Mouse (Mus musculus) stomach, postnatal 0 days (tissue): ENCODE data around the gene Gm6793. TPM values are rescaled to one million over a fixed set of nuclear protein-coding genes. Genes with fewer than 3 reads are reported as not detected.

Experiments
- ATAC-seq: fragments of 200-750 bp; cut with Nextera tagmentation; 2 replicates; pipeline ENCODE4 v1.8.0; 2017; ENCODE audit not compliant: low FRiP score, low TSS enrichment
- DNase-seq: peaks from one replicate; pipeline ENCODE4 v3.0.0-alpha.2; 2016; ENCODE audit warnings: low spot score
- H3K27ac ChIP-seq: fragments of 300-500 bp; sonication (generic); replicated peaks from 2 replicates; pipeline ENCODE4 v1.5.1; 2014; ENCODE audit warnings: mild to moderate bottlenecking, control low read depth
- H3K27me3 ChIP-seq: fragments of 300-500 bp; sonication (generic); 2 replicates; pipeline ENCODE4 v1.6.1; 2014; ENCODE audit warnings: low read length; ENCODE audit not compliant: control insufficient read depth, insufficient read depth
- H3K36me3 ChIP-seq: fragments of 300-500 bp; sonication (generic); 2 replicates; pipeline ENCODE4 v1.6.1; 2014; ENCODE audit warnings: low read length, mixed read lengths; ENCODE audit not compliant: control insufficient read depth, insufficient read depth
- H3K4me1 ChIP-seq: fragments of 300-500 bp; sonication (generic); replicated peaks from 2 replicates; pipeline ENCODE4 v1.6.1; 2014; ENCODE audit warnings: antibody characterized with exemption; ENCODE audit not compliant: control insufficient read depth, insufficient read depth
- H3K4me2 ChIP-seq: fragments of 300-500 bp; sonication (generic); replicated peaks from 2 replicates; pipeline ENCODE4 v1.6.1; 2014; ENCODE audit warnings: low read depth, mild to moderate bottlenecking, control low read depth, moderate library complexity
- H3K4me3 ChIP-seq: fragments of 300-500 bp; sonication (generic); 2 replicates; pipeline ENCODE4 v1.5.1; 2014; ENCODE audit warnings: low read depth, low read length, control low read depth
- H3K9ac ChIP-seq: fragments of 300-500 bp; sonication (generic); 2 replicates; pipeline ENCODE4 v1.6.1; 2014; ENCODE audit warnings: mild to moderate bottlenecking, low read length, control low read depth, mixed read lengths
- H3K9me3 ChIP-seq: fragments of 300-500 bp; sonication (generic); 2 replicates; pipeline ENCODE4 v1.6.1; 2016; ENCODE audit warnings: low read length; ENCODE audit not compliant: control insufficient read depth
- CTCF ChIP-seq: IDR thresholded peaks from 2 replicates; pipeline ENCODE4 v1.5.1; 2016; ENCODE audit warnings: antibody characterized with exemption, low read depth, mild to moderate bottlenecking, moderate library complexity
- EP300 ChIP-seq: optimal IDR thresholded peaks from 2 replicates; pipeline ENCODE3; 2016; ENCODE audit warnings: antibody characterized with exemption
- WGBS: fragments of 180-500 bp; shearing (Covaris S2); extraction: QIAGEN DNeasy Blood & Tissue Kit; methylation state at CpG from one replicate; pipeline ENCODE4 v1.1.7; 2014; 5-methylcytosine and 5-hydroxymethylcytosine counted together
- polyA plus RNA-seq: library from polyadenylated mRNA; unstranded; fragments of >200 nt; fragmentation: Nextera tagmentation; extraction: Ambion mirVana; gene quantifications from 2 replicates; pipeline ENCODE4 v1.2.1, GENCODE M21; 2015

Gm6793 gene
- polyA plus RNA-seq, 1 experiment from 2014 or later: 0.28 TPM

DNA sequence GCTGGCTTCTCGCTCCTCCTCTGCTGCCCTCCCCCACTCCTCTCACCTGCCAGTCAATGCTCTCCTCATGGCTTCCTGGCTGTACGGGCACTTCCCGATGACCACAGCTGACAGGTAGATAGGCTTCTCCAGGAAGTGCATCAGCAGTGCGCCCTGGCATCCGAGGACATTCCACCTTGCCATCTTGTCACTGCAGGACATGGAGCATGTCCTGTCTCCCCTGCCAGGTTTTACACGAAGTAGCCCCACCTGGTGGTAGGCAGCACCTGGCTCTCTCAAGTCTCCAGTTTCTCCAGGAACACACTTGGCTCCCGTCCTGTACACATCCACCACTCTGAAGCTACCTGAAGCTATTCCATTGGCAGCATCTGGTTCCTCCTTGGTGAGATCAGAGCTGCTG is 32.7 kb downstream of the Gm6793 start:
- Histone ChIP-seq H3K9ac (no peak overlapping the region), H3K27ac (no peak overlapping the region), H3K36me3 (peaks cover 3% of the 10 kb centered on the region; the same call in 1 of the 2 replicates), H3K4me2 (no peak overlapping the region), H3K27me3 (no peaks in the 10 kb centered on the region), H3K4me3 (no peak overlapping the region), H3K9me3 (no peaks in the 10 kb centered on the region), H3K4me1 (no peaks in the 10 kb centered on the region)
- ATAC-seq (no peak), DNase-seq (peak; percentile 38)
- WGBS: 73% methylated on average over 7 of the region's 7 CpGs
- TF ChIP-seq CTCF: peak; percentile 57
- TF ChIP-seq EP300: no peak

DNA sequence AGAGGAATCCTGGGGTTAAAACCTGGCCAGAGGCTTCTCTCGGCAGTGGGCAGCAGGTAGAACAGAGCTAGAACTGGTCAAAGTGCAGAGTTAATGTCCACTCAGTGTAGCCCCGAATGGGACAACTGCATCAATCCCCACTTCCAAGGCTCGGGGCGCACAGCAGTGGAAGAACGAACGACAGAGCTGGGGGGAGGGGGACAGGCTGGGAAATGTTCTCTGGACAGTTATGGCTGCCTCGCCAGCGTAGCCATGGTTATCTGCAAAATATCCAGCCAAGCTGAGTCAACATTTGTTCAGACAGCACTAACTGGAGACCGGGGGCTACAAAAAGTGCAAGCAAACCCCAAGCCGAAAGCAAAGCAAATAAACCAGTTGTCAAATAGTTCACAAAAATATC is 36.7 kb downstream of the Gm6793 start:
- Histone ChIP-seq H3K36me3 (peaks cover 3% of the 10 kb centered on the region; the same call in 1 of the 2 replicates), H3K4me1 (no peaks in the 10 kb centered on the region), H3K27me3 (no peaks in the 10 kb centered on the region), H3K4me2 (no peak overlapping the region), H3K9ac (no peak overlapping the region), H3K9me3 (no peaks in the 10 kb centered on the region), H3K27ac (no peak overlapping the region), H3K4me3 (no peak overlapping the region)
- ATAC-seq (no peak), DNase-seq (no peak)
- TF ChIP-seq EP300 (no peak), CTCF (no peak)
- 55% methylated on average over 10 of the region's 10 CpGs for WGBS

DNA sequence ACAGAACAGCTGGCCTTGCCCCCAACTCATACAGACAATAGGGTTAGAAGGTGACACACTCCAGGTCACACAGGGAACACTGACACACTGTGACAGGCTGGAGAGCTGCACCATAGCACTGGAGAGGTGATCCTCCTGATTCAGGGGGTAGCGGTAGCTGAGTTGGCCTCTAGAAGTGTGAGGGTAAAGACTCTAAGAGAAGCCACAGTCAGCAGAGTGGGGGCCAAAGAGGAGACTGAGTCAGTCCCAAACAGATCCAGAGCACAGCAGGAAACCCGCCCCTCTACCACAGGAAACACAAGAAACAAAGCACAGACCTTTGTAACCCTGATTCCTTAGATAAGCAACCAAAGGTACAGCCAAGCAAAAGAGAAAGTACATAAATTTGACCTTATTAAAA is 38.5 kb downstream of the Gm6793 start:
- Histone ChIP-seq H3K36me3 (no peaks in the 10 kb centered on the region; the same call in 1 of the 2 replicates), H3K27me3 (no peaks in the 10 kb centered on the region), H3K9ac (no peak overlapping the region), H3K4me3 (no peak overlapping the region), H3K4me2 (no peak overlapping the region), H3K27ac (no peak overlapping the region), H3K9me3 (no peaks in the 10 kb centered on the region), H3K4me1 (no peaks in the 10 kb centered on the region)
- WGBS: 84% methylated on average over 2 of the region's 2 CpGs
- TF ChIP-seq CTCF (no peak), EP300 (no peak)
- DNase-seq: no peak
- no peak for ATAC-seq

DNA sequence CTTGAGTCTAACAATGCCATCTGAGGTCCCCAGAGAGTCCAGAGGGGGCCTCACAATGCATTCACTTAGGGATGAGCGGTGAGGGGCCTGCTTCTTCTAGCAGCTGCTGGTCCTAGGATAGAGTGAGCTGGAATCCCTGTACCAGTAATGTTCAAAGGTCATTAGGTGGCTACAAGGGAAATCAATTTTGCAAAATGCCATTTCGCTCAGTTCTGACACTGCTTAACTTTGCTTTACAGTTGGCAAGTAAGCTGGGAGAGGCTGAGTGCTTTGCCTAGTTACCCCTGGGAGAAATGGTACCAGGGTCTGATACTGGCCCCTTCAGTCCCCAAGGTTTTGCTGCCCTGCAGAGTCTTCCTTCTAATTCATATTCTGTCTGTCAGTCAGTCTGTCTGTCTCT is 39.1 kb downstream of the Gm6793 start:
- Histone ChIP-seq H3K4me3 (no peak overlapping the region), H3K4me2 (no peak overlapping the region), H3K36me3 (no peaks in the 10 kb centered on the region; the same call in 1 of the 2 replicates), H3K9ac (no peak overlapping the region), H3K4me1 (no peaks in the 10 kb centered on the region), H3K27ac (no peak overlapping the region), H3K9me3 (no peaks in the 10 kb centered on the region), H3K27me3 (no peaks in the 10 kb centered on the region)
- no peak for TF ChIP-seq EP300
- no peak for TF ChIP-seq CTCF
- DNase-seq (no peak), ATAC-seq (no peak)
- 93% methylated on average over 2 of the region's 2 CpGs for WGBS

DNA sequence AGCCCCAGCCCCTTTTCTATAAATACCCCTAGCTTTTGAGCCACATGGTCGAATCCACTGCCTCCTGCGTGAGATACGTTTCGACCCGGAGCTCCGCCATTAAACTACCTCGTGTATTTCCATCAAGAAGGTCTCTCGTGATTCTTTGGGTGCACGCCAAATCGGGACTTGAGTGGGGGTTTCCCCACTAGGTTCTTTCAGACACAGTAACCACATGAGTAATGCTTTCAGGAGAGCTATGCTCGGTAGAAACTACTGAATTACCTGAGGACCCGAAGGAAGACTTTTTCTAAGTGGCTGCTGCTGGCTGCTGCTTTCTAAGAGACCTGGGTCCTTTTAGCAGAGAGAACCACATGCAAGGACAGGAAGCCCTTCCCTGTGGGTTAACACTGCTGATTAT is 40.7 kb downstream of the Gm6793 start:
- TF ChIP-seq CTCF (no peak), EP300 (no peak)
- 95% methylated on average over 12 of the region's 12 CpGs for WGBS
- no peak for ATAC-seq
- H3K36me3 ChIP-seq: no peaks in the 10 kb centered on the region; the same call in 1 of the 2 replicates
- H3K4me3 ChIP-seq: no peak overlapping the region
- no peak overlapping the region for H3K4me2 ChIP-seq
- no peaks in the 10 kb centered on the region for H3K27me3 ChIP-seq
- no peak overlapping the region for H3K9ac ChIP-seq
- no peaks in the 10 kb centered on the region for H3K9me3 ChIP-seq
- H3K4me1 ChIP-seq: no peaks in the 10 kb centered on the region
- H3K27ac ChIP-seq: no peak overlapping the region
- no peak for DNase-seq

DNA sequence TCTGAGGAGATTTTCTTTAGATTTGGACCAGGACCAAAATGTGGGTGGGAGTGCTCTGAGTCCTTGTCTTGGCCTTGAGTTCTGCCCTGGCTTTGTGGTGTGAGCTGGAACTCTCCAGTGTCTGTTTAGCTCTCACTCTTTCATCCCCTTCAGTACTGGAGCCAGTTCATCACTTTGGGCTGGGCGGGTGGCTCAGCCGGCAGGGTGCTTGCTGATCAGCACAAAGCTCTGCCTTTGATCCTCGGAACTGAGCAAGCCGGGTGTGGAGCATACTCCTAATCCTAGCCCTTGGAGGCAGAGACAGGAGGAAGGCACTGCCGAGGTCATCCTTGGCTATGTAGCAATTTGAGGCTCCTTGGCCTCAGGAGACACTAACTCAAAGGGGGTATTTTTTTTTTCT is 45.8 kb downstream of the Gm6793 start:
- TF ChIP-seq EP300 (no peak), CTCF (no peak)
- no peak for ATAC-seq
- no peaks in the 10 kb centered on the region for H3K36me3 ChIP-seq
- H3K27me3 ChIP-seq: no peaks in the 10 kb centered on the region
- DNase-seq: no peak
- 43% methylated on average over 5 of the region's 5 CpGs for WGBS
- no peak overlapping the region for H3K4me2 ChIP-seq
- H3K4me1 ChIP-seq: no peaks in the 10 kb centered on the region
- H3K4me3 ChIP-seq: no peak overlapping the region
- H3K27ac ChIP-seq: no peak overlapping the region
- H3K9ac ChIP-seq: no peak overlapping the region
- H3K9me3 ChIP-seq: no peaks in the 10 kb centered on the region
